Mouse (Mus musculus) cerebellum, adult 8-10 months (tissue): ENCODE measurements around the gene Scaf1.

ENCODE experiments used
- DNase-seq: peaks from one replicate; pipeline ENCODE4 v3.0.0; 2022

Scaf1 gene

GRCm38 (mm10) chr7:45015957-45016612, at the start of gene Scaf1:
TSS of gene Scaf1 (minus strand) at chr7:45016363.
- peak; percentile 99 for DNase-seq

DNA sequence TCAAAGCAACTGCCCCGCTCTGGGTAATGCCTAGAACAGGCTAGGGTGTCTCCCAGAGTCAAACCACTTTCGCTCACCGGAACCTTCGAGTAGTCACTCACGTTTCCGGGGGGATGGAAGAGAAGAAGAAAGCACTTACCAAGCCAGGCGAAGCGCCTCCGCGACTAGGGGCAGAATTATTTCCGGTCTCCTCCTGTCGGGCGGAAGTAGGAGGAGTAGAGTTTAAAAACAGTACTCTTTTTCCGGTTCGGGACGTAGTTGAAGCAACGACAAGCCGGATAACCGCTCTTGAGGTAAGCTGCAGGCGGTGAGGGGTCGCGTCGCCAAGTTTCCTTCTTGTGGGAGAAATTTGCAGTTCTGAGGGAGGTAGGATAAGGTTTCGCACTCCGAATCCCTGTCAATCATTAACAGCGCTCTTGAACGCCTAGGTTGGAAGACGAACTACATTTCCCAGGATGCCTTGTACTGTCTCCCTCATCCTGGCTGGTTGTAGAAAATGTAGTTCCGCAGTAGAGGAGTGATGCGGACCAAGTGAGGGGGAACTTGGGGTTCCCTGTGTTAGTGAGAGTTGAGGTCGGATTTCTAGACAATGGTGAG, 46.2 kb upstream of the Scaf1 start, which contains the start of the genes Nosip and Prrg2:
Gene Nosip (plus strand): TSS at position 191 of the 597 bp plus-strand sequence.
Gene Prrg2 (minus strand): TSS at position 439 of the 597 bp plus-strand sequence.
- DNase-seq, result peak; percentile 95

GRCm38 (mm10) chr7:45061532-45062075, 45.4 kb upstream of the Scaf1 start:
- peak; percentile 45 for DNase-seq

DNA sequence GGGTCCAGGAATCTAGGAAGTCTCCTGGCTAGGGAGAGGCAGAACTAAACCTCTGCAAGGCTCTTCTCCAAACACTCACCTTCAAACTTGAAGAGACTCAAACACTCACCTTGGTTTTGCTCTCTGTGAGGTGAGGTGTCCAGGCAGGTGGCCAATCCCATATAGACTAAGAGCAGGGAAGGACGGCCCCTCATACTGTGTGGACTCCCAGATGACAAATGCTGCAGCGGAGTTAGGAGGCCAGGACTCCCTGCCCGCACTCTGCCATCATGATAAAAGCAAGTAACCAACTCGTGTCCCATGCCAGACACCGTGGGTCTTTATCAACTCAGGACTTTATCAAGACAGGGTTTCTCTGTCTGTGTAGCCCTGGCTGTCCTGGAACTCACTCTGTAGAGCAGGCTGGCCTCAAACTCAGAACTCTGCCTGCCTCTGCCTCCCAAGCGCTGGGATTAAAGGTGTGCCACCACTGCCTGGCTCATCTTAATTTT, 44.5 kb upstream of the Scaf1 start:
- no peak for DNase-seq

- DNase-seq, result peak; percentile 29
Observed at GRCm38 (mm10) chr7:45058607-45059571, 42.7 kb upstream of the Scaf1 start.

DNA sequence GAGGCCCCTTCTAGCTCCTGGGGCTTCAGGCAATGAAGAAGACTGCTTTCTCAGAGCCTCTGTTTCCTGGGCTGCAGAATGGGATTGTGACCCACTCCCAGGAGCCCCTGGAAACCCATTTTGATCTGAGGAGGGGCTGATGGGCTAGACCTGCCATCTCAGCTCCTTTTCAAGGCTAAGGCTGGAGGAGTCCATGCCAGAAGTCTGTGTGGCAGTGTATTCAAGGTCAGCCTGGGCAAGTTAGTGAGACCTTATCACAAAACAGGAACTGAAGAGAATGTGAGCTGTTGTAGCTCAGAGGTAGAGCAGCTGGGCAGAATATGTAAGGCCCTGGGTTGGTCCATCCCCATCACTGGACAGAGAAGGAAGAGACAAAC, 40.8 kb upstream of the Scaf1 start:
- DNase-seq, result no peak

- DNase-seq, result no peak
Observed at GRCm38 (mm10) chr7:45056329-45056971, 40.3 kb upstream of the Scaf1 start.

- DNase-seq, result peak; percentile 91
Observed at GRCm38 (mm10) chr7:45053931-45054510, 37.9 kb upstream of the Scaf1 start.

- peak; percentile 82 for DNase-seq
Observed at GRCm38 (mm10) chr7:45053117-45053930, 37.2 kb upstream of the Scaf1 start.

DNA sequence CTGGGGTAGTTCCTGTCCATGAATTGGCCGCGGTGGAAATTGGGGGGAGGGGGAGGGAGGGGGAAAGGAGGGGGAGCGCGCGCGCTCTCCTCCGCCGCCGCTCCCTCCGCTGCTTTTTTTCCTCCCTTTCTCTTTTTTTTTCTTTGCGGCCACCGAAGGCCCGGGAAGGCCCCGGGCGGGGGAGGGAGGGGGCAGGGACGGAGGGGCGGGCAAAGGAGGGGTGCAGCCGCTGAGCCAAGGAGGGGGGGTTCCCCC, 36.6 kb upstream of the Scaf1 start, which contains the start of gene Prr12:
Gene Prr12 (minus strand): TSS at position 20 of the 255 bp plus-strand sequence.
- DNase-seq, result no peak

- peak; percentile 65 for DNase-seq
Observed at GRCm38 (mm10) chr7:45052181-45052861, 36.2 kb upstream of the Scaf1 start.

DNA sequence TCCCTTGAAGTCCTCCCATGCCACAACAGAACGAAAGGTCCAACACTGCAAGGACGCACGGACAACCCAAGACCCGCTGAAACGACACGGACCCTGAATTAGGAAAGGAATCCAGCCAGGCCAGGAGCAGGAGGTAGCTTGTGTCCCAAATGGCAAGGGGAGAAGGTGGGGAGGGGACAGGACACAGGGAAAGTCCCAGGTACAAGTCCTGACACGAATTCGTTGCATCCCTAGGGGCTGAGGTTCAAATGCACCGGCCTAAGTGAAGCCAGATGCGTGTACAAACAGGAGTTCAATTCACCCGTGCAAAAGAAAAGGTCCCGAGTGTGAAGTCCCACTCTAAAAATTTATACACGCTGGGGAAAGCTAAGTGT, 35.4 kb upstream of the Scaf1 start:
- DNase-seq, result peak; percentile 32

GRCm38 (mm10) chr7:45050945-45051600, 34.9 kb upstream of the Scaf1 start:
- peak; percentile 64 for DNase-seq

GRCm38 (mm10) chr7:45048923-45049657, 32.9 kb upstream of the Scaf1 start:
- no peak for DNase-seq

- DNase-seq, result no peak
Observed at GRCm38 (mm10) chr7:45048001-45048890, 32.1 kb upstream of the Scaf1 start.

GRCm38 (mm10) chr7:45047491-45047890, 31.3 kb upstream of the Scaf1 start:
- DNase-seq, result no peak

- no peak for DNase-seq
Observed at GRCm38 (mm10) chr7:45046853-45047350, 30.7 kb upstream of the Scaf1 start.

DNA sequence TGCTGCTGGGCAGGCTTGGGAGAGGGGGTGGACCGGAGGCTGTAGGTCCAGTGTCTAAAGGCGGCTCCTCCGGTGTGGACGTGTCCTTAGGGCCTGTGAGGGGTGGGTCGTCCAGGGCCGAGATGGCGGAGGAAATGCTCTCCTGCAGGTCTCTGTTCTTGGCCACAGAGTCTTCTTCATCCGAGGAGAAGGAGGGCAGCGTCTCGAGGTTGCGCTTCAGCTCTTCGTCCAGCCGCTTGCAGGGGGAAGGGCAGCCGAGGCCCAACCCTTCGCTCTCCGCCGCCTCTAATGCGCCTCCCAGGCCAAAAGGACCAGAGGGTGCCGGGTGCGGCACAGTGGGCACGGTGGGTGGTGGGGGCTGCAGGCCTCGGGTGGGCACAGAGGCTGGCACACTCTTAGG, 29.6 kb upstream of the Scaf1 start:
- DNase-seq, result no peak
